Mouse (Mus musculus) heart, adult 11 months (tissue): ENCODE data around the gene Tia1.

ENCODE experiments used
- DNase-seq: peaks from one replicate; pipeline ENCODE4 v3.0.0; 2022

The Tia1 gene

DNA sequence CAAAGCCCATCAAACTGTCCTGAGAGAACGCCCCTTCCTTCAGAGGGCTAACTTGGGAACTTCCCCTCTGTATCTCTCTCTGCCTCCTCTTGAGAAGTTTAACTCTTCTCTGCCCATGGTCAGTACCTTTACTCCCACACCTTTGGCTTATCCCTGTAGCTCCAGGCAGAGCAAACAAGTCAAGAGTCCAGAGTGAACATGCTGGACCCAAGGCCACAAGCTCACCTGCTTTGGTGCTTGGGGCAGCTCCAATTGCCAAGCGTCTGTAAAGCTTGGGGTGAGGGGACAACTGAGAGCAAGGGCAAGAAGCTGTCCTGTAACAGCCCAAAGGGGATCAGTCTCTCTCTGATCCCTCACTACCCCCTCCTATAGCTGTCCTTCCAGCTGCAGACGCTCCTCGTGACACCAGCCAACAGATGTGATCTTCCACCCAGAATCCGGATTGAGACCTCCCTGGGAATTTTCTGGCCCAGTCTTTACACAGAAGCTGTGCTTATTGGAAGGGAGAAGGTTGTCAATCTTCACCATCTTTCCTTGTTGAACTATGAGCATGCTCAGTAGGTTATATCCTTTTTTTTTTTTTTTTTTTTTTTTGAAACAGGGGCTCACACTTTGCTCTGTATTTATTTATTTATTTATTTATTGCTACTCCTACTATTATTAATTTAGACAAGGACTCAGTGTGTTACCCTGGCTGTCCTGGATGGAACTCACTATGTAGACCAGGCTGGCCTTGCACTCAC, 18.5 kb upstream of the Tia1 start:
- DNase-seq: no peak

DNA sequence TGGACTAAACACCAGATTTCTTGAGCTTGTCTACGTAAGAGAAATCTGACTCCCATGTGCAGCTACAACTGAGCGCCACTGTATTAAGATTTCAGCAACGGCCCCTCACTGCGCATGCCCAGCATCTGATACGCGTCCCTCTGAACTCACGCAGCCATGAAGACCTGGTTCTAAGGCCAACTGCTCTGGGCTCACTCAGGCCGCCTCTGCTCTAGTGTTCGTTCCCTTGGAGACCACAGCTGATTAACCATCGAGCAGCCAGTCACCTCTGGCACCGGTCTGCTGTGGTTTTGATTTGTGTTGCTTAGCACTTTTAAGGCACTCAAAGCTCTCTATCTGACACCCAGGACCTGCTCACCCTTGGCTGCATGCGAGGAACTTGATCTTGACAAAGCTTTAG, 16.7 kb upstream of the Tia1 start:
- DNase-seq: no peak

DNA sequence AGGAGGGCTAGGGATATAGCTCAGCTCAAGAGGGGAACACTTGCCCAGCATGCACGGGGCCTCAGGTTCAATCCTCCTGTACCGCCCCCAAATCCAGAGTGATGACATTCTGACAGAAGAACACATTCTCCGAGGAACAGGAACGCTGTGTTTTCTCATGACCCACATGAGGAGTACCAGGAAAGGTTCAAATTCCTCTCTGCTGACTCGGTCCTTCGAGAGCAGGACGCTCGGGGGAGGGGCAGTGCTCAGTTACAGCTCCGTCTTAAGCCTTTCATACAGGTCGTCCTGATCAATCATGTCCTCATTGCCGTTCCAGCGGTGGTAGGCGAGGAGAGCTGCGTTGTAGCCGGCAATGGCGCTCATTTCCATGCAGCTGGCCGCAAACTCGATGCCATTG, 15.6 kb upstream of the Tia1 start:
- peak; percentile 88 for DNase-seq

DNA sequence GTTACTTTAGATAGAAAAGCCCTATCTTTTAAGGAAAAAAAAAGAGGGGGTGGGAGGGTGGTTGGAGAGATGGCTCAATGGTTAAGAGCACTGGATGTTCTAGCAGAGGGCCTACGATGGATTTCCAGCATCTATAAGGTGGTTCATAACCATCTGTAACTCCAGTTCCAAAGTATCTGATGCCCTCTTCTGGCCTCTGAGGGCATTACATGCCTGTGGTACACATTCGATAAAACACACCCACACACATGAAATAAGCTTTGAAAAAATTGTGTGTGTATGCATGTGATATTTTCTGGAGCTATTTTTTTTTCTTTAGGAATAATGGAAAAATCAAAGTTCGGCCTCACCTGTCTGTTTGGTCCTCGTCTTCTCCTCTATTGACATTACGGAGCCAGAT, 12.7 kb upstream of the Tia1 start:
- DNase-seq: no peak

DNA sequence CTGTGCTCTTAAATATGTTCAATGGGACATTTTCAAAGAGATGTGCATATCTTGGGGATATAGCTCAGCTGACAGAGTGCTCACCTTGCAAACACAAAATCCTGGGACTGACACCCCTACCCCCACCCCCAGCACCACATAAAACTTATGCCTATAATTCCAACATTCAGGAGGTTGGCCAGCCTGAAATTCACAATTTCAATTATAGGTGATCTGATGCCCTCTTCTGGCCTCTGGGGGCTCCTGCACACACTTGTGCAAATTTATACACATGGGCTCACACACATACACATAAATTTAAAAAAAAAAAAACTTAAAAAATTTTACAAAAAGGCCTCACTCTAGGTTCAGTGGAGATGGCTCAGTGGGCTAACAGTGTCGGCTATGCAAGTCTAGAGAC, 10.8 kb upstream of the Tia1 start:
- no peak for DNase-seq

DNA sequence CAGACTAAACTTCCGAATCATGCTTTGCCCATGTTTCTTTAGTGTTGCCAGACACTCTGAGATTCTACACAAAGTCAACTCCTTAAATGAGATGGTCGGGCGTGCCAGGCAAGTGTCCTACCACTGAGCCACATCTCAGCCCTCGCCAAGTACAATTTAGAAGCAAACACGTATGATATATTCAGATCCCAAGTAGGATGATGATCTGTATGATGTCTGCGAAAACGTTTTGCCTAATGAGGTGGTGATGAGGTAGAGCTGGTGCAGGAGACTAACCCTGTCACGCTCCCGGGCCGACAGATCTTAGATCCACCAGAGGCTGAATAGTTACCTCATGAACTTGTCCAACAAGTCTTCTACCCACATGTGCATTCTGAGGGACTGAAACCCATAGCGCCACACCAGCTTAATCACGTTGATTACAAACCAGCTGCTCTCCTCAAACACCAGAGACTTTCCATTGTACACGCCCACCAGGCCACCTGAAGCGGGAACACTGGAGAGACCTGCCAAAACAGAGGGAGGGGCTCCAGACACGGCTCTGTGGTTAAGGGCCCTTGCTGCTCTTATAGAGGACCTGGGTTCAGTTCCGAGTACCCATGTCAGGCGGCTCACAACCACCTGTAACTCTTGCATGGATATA, 9.8 kb upstream of the Tia1 start:
- peak; percentile 82 for DNase-seq

DNA sequence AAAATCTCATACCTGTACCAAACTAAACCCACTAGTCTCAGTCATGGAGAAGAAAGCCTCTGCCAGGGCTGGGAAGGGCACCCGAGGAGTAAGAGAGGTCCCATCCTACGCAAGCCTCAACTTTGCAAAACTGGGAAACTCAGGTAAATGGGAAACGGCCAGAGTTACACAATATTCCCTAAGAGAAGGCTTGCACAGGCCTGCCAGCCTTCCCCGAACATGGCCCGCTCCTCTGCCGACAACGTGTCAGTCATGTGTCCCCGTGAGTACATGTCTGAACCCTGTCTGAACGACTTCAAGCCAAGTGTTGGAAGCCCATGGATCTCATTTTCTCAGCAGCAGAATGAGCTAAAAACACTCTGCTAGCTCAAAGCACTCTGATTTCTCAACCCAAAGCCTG, 9.0 kb upstream of the Tia1 start:
- peak; percentile 80 for DNase-seq

DNA sequence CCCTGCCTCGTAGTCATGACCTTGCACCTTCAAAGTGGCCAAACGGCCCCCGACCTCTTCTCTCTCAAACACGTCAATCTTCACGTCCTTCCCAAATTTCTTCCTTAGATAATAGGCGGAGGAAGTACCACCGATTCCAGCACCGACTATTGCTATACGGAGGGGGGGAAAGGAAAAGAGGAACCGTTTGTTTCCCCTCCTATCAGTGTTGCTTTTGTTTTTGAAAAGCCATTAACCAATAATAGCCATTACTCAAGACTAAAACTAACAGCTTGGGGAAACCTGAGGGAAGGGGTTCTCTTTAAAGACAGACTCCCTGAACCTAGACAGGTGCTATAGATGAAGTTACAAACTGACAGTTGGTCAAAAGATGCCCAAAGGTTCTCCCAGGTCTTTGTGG, 8.1 kb upstream of the Tia1 start:
- DNase-seq: no peak

DNA sequence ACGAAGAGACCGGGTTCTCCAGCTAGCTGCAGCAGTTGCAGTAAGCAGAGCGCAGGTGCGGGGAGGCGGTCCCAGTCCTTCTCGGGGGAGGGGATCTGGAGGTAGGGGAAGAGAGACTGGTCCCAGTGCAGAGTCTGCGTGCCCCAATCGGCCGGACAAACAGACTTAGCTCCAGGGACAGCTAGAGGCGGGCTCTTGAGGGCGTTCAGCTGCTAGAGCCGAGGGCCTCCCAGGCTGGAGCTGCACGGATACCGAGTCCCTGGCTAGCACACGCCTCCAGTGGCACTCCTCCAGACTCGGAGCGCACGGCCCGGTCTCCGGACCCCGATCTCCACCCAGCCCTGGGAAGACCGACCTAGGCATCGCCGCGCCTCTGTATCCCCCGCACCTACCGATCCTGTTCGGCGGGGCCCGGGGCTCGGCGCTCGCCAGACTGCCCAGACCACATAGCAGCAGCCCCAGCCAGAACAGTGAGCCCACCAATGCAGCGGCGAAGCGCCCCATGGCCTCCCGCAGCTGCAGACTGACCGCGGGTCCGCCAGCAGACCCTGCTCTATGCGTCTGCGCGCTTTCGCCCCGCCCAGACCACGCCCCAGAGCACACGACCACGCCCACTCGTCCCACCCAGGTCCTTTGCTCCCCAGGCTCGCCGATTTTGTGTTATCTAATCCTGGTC, 7.3 kb upstream of the Tia1 start, which contains the start of gene Pcyox1:
Gene Pcyox1 (minus strand): TSS at position 574 of the 676 bp plus-strand sequence.
- DNase-seq: peak; percentile 99

DNA sequence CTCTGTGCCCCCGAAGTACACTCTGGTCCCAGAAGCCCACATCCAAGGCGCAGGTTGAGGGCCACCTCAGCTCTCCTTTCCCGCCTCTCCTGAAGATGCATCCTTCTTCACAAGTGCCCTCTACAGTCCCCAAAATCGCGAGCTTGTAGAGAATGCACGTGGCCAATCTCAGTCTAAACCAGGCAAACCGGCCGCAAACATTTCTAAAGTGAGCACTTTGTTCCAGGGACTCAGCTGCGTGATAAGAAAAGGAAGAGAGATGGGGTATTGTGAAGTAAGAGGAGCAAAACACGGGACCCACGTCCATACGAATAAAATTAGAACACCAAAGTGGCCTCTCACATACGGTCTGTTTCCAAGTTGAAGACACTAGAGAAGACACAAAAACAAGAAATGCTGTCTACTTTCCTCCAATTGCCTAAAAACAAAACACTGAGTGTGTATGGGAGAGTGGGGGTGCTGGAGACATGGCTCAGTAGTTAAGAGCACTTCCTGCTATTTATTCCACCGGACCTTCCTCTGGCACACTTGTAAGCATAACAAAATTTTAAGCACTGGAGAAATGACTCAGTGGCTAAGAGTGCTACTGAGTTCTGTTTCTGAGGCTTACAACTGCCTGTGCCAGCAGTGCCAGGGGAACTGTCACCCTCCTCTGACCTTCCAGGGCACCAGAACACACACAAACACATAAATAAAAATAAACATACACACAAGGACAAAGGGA, 6.6 kb upstream of the Tia1 start:
- no peak for DNase-seq

DNA sequence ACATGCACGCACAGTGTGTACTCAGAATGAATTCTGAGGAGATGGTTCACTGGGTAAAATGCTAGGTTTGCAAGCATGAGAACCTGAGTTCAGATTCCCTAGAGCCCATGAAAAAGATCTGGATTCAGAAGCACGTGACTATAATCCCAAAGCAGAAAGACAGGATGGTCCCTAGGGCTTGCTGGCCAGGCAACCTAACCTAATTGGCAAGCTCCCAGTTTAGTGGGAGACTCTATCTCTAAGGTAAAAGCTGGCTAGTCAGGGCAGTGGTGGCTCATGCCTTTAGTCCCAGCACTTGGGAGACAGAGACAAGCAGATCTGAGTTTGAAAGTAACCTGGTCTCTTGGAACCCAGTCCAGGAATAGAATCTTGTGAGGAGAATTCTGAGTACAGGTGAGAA, 5.0 kb upstream of the Tia1 start:
- peak; percentile 66 for DNase-seq

DNA sequence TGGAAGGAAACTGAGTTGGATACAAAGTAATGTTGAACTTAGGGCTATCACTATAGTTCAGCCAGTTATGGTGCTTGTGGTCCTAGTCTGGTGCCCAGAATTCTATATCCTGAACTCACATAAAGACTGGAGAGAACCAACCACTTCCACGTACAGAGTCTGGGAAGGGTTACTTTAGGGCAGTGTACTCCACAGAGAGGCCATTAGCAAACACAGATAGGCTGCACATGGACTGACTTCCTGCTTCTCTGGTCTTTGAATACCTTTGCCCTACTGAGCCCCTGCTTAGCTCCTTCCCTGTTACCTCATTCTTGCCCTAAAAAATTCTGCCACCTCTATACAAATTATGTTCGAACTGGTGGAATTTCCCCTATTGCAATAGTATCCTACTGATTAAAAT, 4.0 kb upstream of the Tia1 start:
- peak; percentile 57 for DNase-seq

DNA sequence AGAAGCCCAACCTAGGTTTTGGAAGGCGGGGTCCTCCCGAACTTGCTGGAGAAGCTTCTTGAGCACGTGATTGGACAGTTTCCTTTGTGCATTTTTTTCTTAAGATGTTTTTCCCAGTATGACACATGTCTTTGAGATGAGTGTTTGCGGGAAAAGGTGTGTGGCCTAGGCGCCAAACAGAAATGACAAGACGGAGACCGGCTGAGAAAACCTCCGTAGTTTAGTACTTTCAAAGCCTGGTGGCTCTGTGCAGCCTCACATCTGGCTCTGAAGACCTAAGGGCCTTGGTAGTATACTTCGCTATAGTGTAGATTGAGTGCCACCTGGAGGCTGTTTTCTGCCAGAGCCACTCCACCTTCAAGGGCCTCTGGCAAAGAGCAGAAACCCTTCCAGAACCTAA, 3.0 kb upstream of the Tia1 start:
- peak; percentile 97 for DNase-seq

DNA sequence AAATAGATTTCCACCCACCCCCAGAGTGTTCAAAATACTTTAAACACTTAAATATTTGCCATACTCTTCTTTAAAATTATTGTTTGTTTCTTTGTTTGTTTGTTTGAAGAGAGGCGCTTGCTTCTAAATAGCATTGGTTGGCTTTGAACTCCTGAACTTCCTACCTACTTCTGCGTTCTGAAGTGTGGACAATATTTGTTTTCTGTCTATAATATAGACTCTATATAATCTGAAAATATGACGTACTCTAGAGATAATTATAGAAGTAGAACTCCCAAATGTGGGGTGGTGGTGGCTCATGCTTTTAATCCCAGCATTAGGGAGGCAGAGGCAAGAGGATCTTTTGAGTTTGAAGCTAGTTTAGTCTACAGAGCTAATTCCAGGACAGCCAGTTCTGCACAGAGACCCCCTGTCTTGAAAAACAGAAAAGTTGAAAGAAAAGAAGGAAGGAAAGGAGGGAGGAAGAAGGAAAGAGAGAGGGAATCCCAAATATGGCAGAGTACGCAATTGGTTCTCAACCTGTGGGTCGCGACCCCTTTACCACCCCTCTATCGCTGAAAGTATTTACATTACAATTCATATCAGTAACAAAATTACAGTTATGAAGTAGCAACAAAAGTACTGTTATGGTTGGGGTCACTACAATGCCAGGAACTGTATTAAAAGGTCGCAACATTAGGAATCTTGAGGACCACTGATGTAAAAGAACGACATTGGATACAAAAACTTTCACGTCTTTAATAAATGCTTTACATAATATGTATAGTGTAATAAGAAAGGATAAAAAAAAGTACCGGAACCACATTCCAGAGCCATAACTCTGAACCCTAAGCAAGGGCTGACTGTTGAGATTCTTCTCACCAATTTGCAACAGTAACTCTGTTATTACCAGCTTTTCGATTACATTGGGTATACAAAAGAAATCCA, 1.1 kb upstream of the Tia1 start:
- peak; percentile 64 for DNase-seq

DNA sequence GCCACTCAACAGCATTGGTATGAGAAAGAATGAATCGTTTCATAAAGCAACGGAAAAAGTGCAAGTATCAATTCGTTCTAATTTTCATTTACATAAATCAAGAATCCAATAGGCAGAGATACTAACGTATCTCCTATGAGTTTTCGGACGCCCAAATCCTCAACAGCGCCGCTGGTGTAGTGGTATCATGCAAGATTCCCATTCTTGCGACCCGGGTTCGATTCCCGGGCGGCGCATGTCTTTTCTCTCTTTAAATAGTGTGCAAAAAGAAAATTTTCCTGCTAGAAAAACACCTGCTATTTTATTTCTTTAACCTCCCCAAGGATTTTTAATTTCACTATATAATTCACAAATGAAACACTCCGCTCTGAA, 305 bp upstream of the Tia1 start:
- no peak for DNase-seq

DNA sequence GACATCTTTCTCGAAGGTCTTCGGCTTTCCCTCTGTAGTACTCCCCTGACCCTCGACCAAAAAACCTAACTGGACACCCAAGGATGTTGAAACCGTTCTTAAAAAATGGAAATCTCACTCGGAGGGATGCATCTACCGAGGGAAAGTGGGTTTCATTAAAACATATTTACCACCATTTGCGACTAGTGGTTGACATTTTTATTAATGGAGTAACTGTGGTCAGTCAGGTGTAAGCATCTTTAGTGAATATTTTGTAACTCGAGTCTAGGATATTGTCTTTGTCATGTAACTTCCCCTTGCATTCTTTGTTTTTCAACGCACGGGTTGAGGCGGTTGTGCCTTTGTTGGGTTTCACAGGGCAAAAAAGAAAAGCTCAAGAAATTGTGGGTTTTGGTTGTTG, 977 bp downstream of the Tia1 start:
- DNase-seq: peak; percentile 75

DNA sequence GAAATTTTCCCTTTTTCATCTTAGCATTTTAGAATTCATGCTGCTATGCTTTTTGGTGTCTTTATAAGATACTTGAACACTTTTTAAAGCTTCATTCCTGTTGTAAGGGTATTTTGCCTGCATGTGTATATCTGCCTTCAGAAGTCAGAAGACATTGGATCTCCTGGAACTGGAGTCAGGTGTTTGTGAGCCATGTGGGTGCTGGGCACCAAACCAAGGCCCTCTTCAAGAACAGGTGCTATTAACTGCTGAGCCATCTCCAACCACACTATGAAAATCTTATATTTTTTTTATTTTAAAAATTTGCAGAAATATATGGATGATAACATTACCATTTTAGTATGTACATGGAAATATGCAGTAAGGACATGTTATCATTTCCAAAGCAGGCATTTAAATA, 2.3 kb downstream of the Tia1 start:
- peak; percentile 77 for DNase-seq

DNA sequence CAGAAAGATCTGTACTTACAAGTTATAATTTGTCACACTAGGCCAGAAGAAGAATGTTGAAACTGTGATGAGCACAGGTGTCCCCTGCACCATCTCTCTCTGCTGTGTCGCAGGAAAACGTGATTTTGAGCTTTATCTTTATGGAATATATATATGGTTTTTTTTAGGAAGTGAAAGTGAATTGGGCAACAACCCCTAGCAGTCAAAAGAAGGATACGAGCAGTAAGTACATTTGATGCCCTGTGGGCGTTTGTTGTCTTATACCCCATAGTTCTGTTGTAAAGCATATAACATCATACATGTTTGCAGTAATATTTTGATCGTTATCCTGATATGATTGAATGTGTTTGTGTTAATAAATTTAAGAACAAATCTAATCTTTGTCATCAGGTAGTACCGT, 14.7 kb downstream of the Tia1 start:
- DNase-seq: no peak

DNA sequence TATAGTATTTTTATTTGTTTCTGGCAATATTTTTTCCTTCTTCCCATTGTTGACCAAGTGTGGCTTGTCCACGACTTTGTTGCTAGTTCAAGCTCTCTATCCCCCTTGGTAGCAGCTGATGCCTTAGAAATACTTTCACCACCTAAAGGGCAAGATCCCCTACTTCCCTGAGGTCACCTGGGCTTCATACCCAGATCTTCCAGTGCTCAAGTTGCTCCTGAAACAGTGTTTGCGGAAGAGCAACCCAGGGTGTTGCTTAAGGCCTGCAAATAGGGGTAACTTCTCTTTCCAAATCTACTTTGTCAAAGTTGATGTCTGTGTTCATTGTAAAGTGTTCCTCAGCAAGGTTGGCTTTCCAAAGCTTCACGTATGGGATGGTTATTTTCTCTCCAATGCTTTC, 15.2 kb downstream of the Tia1 start:
- peak; percentile 75 for DNase-seq

DNA sequence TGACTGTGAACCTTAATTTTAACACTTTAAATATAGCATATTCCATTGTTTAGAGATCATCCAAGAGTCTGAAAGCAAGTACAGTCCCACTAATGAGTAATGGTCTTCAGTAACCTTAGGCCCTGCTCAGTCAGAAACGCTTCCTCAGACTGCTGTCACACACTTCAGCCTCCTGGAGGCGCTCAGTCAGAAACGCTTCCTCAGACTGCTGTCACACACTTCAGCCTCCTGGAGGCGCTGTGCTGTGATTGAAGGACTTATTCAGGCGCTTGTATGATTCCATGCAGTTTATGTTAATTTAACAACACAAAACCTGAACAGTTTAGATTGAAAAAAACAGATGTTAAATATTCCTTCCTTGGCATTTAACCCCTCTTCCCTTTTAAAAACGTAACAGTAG, 16.5 kb downstream of the Tia1 start:
- peak; percentile 49 for DNase-seq

DNA sequence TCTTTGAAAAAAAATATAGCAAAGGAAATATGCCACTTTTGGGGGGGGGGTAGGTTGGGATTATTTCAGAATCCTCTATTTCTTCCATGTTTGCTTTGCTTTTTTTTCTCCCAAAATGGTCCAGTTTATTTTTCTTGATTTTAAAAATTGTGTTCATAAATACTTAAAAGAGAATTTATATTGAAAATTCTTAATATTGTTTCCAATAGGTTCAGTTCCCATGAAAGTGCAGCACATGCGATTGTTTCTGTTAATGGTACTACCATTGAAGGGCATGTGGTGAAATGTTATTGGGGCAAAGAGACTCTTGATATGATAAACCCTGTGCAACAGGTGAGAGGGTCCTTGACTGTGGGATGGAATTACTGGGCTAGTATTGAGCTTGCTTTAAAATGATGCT, 22.3 kb downstream of the Tia1 start, which contains the start of gene Gm44790:
Gene Gm44790 (plus strand): TSS at position 301 of the 400 bp plus-strand sequence.
- DNase-seq: no peak

DNA sequence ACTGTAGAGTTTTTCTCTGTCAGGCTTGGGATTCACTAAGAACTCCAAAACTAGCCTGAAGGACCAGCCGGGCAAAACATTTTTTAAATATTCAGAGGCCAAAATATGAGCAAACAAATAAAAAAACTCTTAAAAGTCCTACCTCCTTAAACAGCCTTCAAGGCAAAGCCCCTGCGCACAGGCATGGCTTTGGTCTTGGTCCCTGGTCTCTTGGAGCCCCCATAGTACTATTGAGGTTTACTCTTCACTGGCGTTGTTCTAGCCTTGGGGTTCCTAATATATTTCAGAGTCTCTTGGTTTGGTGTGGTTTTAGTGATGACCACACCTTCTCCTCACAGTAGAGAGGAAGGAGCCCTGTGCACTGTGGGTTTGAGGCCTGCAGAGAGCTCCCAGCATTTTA, 27.5 kb downstream of the Tia1 start:
- peak; percentile 58 for DNase-seq
